Mouse (Mus musculus): ENCODE measurements around the gene Bmpr2. TPM values are rescaled to one million over a fixed set of nuclear protein-coding genes. Genes with fewer than 3 reads are reported as not detected.

Gene Bmpr2
- total RNA-seq, 2 experiments from 2014 or later, result 51.1 to 52.2 TPM

GRCm38 (mm10) chr1:59892777-59893176 lies 129.6 kb downstream of the Bmpr2 start:
- no peak for DNase-seq
- intact Hi-C loops (cut with DNase I), result no loop called here

GRCm38 (mm10) chr1:59894025-59894424 lies 130.8 kb downstream of the Bmpr2 start:
- DNase-seq, result no peak
- intact Hi-C loops (cut with DNase I), result no loop called here

- peak; percentile 52 for DNase-seq
- intact Hi-C loops (cut with DNase I), result no loop called here
These were observed 132.3 kb downstream of the Bmpr2 start for GRCm38 (mm10) chr1:59895456-59895855.

- intact Hi-C loops (cut with DNase I), result no loop called here
- DNase-seq, result no peak
These were observed 134.1 kb downstream of the Bmpr2 start for GRCm38 (mm10) chr1:59897147-59897798.

- intact Hi-C loops (cut with DNase I), result no loop called here
- DNase-seq, result no peak
These were observed 136.5 kb downstream of the Bmpr2 start for GRCm38 (mm10) chr1:59899679-59900078.

GRCm38 (mm10) chr1:59901082-59901876 lies 138.1 kb downstream of the Bmpr2 start:
- DNase-seq, result no peak
- intact Hi-C loops (cut with DNase I), result no loop called here

GRCm38 (mm10) chr1:59902634-59903033 lies 139.4 kb downstream of the Bmpr2 start:
- intact Hi-C loops (cut with DNase I), result no loop called here
- DNase-seq, result peak; percentile 37 to 48

- intact Hi-C loops (cut with DNase I), result no loop called here
- no peak for DNase-seq
These were observed 141.6 kb downstream of the Bmpr2 start for GRCm38 (mm10) chr1:59904630-59905295.

- DNase-seq, result no peak
- intact Hi-C loops (cut with DNase I), result no loop called here
These were observed 142.7 kb downstream of the Bmpr2 start for GRCm38 (mm10) chr1:59905916-59906315.

GRCm38 (mm10) chr1:59906819-59907521 lies 143.8 kb downstream of the Bmpr2 start:
- no peak for DNase-seq
- intact Hi-C loops (cut with DNase I), result no loop called here

- no peak for DNase-seq
- intact Hi-C loops (cut with DNase I), result no loop called here
These were observed 144.5 kb downstream of the Bmpr2 start for GRCm38 (mm10) chr1:59907700-59908099.

GRCm38 (mm10) chr1:59910941-59911340 lies 147.7 kb downstream of the Bmpr2 start:
- no peak for DNase-seq
- intact Hi-C loops (cut with DNase I), result no loop called here

- intact Hi-C loops (cut with DNase I), result loop anchor here (2.0 kb wide), 1 partner anchor 26 kb away; no protein-coding TSS in a partner anchor
- peak; percentile 98 to 99 for DNase-seq
These were observed 149.4 kb downstream of the Bmpr2 start, which contains the start of gene Fam117b for GRCm38 (mm10) chr1:59912413-59913157. Gene Fam117b (plus strand): TSS chr1:59913006.

GRCm38 (mm10) chr1:59913195-59913868 lies 150.1 kb downstream of the Bmpr2 start:
- peak; percentile 48 to 56 for DNase-seq
- intact Hi-C loops (cut with DNase I), result loop anchor here (2.0 kb wide), 1 partner anchor 27 kb away; no protein-coding TSS in a partner anchor

- intact Hi-C loops (cut with DNase I), result loop anchor here (2.0 kb wide), 1 partner anchor 27 kb away; no protein-coding TSS in a partner anchor
- DNase-seq, result peak in 1 of 2 experiments; percentile 45
These were observed 150.6 kb downstream of the Bmpr2 start for GRCm38 (mm10) chr1:59913869-59914225.

- intact Hi-C loops (cut with DNase I), result loop anchor here (5.0 kb wide), 1 partner anchor 53 kb away; no protein-coding TSS in a partner anchor
- DNase-seq, result no peak
These were observed 151.6 kb downstream of the Bmpr2 start for GRCm38 (mm10) chr1:59914799-59915198.

GRCm38 (mm10) chr1:59915843-59916610 lies 152.8 kb downstream of the Bmpr2 start:
- DNase-seq, result peak in 1 of 2 experiments; percentile 35
- intact Hi-C loops (cut with DNase I), result loop anchor here (5.0 kb wide), 1 partner anchor 51 kb away; no protein-coding TSS in a partner anchor

GRCm38 (mm10) chr1:59917401-59917800 lies 154.2 kb downstream of the Bmpr2 start:
- intact Hi-C loops (cut with DNase I), result loop anchor here (5.0 kb wide), 1 partner anchor 50 kb away; no protein-coding TSS in a partner anchor
- DNase-seq, result no peak
